Mouse (Mus musculus): ENCODE results near the gene Fnbp4.

Fnbp4 gene

GRCm38 (mm10) chr2:90745053-90745678, at the start of gene Fnbp4:
TSS of gene Fnbp4 (plus strand) at chr2:90745370.
- DNase-seq = peak; percentile 98

- no peak for DNase-seq
Measured at GRCm38 (mm10) chr2:90700943-90701342, 44.2 kb upstream of the Fnbp4 start.

DNA sequence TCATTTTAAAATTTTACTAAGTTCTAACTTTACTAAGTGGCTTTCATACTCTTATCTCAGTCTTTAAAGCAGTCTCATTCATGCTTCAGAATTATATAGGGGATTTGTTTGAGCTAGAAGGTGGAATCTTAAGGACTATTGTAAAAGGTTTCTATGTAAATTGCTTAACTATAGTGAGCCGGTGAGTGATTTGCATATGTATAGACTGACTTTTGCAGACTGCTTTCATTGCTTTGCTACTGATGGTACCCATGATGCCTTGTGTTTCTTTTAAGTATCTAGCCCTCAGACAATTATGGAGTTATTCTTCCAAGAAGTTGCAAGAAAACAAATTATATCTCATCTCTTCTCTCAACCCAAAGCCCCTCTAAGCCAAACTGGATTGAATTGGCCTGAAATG, 36.6 kb upstream of the Fnbp4 start:
- DNase-seq = no peak

GRCm38 (mm10) chr2:90715555-90716092, 29.5 kb upstream of the Fnbp4 start:
- DNase-seq = no peak

DNA sequence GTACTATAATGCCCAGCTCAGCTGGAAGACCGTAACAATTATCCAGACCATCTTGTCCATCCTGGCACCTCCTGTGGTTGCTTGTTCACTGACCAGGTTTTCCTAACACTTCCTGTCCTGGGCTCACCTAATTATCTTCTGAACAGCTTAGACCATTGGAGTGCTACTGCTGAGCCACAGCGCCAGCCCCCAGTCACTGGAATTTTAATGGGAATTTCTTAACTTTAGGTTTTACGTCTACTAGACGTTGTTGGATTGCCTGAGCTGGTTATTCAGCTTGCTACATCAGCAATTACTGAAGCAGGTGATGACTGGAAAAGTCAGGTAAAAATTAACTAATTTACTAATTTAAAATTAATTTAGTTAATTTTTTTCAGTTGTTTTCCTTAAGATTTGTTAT, 27.8 kb upstream of the Fnbp4 start:
- no peak for DNase-seq

DNA sequence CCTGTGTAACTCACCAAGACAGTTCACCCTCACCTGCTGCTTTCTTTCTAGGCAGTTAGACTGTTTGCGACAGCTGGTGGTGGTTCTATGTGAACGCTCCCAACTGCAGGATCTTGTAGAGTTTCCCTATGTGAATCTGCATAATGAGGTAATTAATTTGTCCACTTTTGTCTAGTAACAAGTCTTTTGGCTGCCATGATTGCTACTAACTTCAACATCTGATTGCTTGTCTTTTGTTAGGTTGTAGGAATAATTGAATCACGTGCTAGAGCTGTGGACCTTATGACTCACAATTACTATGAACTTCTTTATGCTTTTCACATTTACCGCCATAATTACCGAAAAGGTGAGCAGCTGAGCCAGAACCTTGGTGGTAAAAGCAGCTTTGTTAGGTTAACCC, 27.2 kb upstream of the Fnbp4 start:
- no peak for DNase-seq

GRCm38 (mm10) chr2:90726818-90727217, 18.4 kb upstream of the Fnbp4 start:
- DNase-seq = no peak

- no peak for DNase-seq
Measured at GRCm38 (mm10) chr2:90735326-90735725, 9.8 kb upstream of the Fnbp4 start.

GRCm38 (mm10) chr2:90738801-90739200, 6.4 kb upstream of the Fnbp4 start:
- DNase-seq = no peak

GRCm38 (mm10) chr2:90739327-90739726, 5.8 kb upstream of the Fnbp4 start:
- DNase-seq = no peak

DNA sequence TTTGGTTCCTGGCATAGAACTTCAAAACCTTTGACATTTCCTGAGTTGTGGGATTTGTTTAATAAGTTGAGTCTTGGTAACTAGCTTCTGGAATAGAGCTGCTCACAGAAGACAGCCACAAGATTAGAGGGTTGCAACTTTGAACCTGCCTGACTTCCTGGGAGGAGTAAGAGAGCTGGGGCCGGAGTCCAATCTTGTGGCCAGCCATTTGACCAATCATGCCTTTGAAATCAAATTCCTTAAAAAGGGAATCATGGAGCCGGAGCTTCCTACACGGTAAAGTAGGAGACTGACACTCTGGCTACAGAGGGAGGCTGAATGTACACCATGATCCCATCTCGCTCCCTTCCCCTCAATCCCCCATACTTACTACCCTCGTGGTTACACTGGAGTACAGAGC, 5.2 kb upstream of the Fnbp4 start:
- DNase-seq = no peak

DNA sequence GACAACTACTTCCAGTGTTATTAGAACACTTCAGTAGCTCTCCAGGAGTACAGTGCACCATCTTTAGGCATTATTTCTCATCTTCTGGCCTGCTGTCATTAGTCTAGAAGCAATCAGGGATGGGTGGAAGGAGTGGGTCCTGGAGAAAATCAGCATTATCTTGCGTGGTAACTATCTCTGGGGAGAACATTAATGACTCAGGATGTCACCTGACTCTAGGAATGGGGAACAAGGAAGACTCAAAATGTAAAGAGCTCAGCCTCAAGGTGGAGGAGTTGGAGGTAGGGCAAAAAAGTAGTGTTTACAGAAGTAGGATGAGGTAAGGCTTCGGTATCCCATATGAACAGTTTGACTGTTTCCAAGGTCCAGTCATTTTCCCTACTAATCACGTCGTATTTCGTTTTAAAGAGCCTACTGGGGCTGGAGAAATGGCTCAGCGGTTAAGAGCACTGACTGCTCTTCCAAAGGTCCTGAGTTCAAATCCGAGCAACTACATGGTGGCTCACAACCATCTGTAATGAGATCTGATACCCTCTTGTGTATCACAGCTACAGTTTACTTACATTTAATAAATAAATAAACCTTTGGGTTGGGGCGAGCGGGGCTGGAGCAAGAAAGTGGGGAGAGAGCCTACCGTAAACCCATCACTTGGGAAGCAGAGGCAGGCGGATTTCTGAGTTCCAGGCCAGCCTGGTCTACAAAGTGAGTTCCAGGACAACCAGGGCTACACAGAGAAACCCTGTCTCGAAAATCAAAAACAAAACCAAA, 701 bp upstream of the Fnbp4 start:
- DNase-seq = no peak

DNA sequence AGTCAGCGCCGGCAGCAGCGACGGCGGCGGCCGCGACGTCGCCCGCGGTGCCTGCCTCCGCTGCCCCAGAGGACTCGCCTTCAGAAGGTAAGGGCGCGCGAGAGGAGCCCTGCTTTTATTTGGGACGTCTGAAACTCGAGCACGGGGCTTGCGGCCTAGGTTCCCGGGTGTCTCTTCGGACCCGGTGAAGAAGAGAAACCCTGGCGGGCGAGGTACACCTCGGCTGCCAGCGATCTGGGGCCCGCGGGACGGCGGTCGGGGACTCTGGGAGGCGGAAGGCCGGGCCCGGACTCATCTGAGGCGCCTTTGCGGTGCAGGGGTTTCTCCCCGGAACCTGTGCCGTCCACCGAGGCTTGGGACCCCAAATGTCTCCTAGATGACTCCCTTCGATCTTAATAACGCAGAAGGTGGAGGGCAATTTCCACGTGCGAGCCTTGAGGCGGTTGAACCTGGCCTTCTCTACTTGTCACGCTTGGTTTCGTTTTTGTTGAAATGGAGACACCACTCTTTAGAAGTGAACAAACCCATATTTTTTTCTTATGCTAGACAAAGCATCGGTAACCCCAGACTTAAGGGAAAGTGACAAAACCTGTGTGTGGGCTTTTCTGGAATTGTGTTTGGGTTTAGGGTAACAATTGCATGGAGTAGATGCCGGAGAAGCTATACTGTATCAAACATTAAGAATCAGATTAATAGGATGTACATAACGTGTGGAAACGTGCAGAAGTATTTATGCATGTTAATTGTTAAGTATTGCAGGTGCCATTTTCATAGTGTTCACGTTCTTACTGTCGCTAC, 769 bp downstream of the Fnbp4 start:
- peak; percentile 48 for DNase-seq

- DNase-seq = peak; percentile 11
Measured at GRCm38 (mm10) chr2:90746538-90746865, 1.3 kb downstream of the Fnbp4 start.

DNA sequence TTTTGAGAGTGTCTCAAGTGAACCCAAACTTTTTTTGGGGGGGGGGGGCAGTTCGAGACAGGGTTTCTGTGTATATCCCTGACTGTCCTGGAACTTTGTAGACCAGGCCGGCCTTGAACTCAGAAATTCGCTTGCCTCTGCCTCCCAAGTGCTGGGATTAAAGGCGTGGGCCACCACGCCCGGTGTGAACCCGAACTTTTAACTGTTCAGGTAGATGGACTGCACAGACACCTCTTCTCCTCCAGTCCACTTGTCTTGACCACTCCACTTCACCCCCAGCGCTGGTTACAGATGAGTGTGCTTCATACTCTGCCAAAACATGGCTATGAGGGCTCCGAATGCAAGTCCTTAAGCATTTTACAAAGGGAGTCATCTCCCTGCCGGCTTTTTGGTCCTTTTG, 2.0 kb downstream of the Fnbp4 start:
- DNase-seq = no peak

DNA sequence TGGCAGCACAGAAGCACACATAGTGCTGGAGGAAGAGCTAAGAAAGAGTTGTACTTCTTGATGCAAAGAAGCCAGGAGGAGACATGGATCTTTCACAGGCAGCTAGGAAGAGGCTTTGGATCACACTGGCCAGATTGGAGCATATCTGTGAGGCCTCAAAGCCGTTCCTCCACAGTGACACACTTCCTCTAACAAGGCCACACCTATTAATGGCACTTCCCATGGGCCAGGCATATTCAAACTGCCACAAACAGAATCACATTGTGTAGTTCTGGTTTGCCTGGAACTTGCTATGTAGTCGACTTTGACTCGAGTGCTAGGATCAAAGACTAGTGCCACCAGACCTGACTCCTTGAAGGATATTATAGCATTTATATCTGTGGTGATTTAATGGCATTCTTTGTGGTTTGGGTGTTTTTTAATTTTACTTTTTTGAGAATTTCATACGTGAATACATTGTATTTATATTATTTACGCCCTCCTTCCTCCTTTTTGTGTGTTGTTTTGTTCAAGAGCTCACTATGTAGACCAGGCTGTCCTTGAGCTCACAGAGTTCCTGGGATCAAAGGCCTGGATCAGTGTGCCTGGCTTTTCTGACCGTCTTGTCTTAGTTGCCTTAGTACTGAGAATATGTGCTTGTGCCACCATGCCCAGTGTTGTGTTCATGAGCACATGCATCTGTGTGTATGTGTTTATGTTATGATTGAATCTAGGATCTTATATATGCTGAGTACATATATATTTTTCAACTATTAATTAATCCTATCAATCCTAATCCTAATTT, 4.7 kb downstream of the Fnbp4 start:
- peak; percentile 13 for DNase-seq

DNA sequence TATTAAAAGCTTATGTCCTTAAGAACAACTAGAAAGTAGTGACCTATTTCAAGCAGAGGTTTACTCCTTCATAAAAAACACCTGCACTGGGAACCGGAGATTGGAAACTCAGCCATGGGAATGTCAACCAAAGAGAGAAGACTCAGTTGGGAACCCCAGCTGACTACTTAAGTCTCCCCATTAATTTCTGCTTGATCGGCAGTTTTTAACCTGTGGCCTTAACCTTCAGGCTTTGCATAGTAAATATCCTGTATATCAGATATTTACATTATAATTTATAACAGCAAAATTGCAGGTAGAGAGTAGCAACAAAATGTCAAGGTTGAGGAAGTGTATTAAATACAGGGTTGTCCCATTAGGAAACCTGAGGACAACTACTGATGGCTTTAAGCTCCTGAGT, 8.4 kb downstream of the Fnbp4 start:
- no peak for DNase-seq

DNA sequence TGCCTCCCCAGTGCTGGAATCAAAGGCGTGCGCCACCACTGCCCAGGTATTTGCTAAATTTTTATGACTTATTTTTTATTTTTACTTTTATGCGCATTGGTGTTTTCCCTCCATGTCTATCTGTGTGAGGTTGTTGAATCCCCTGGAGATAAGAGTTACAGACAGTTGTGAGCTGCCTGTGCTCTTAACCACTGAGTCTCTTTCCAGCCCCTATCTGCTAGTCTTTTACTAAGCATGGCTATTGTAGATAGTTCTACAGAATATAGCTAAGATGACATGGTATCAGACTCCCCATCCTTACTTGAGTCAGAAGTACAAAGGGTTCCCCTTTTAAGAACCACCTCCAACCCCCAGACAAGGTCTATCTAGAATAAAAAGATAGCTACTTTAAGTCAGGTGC, 9.0 kb downstream of the Fnbp4 start:
- no peak for DNase-seq

- DNase-seq = no peak
Measured at GRCm38 (mm10) chr2:90765123-90765522, 20.0 kb downstream of the Fnbp4 start.

GRCm38 (mm10) chr2:90781323-90781722, 36.2 kb downstream of the Fnbp4 start:
- no peak for DNase-seq

DNA sequence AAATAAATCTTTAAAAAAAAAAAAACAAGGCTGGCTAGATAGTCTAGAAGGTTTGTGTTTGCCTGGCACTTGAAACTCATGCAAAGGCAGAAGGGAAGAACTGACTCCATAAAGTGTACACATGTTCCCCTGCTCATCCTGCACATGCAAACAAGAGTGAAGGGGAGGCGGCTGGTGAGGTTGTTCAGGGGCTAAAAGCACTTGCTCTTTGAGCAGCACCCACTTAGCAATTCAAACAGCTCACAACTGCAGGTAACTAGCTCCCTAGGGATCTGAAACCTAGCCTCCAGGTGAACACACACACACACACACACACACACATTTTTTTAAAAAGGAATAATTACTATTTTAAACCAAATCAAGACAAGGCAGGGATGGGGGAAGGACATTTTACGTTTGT, 36.8 kb downstream of the Fnbp4 start:
- no peak for DNase-seq

DNA sequence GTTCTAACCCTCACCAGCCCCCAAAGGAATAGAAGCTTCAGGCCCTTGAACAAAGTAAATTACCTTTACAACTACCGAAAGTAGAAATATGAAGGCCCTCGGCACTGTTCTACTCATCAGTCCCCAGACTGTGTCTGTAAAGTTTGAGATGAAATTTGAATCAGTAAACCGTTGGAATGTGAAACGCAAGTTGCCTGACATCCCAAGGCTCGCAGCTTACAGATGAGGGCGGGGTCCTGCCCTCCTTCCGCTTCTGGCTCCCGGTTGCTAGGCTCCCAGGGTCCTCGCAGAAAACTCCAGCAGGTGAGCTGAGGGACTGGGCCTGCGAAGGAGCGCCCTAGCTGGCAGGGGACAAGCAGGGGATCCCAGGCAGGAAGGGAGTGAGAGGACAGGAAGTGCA, 37.3 kb downstream of the Fnbp4 start, which contains the start of gene Agbl2:
TSS of gene Agbl2 (plus strand) at position 270 of the 400 bp plus-strand sequence.
- DNase-seq = peak; percentile 30

All from lung, postnatal 10 days (tissue).